Mouse (Mus musculus) intestine, embryonic 16.5 days (tissue): ENCODE measurements at regions not wholly inside any gene's neighbourhood (a gene's known extent, or its start where the extent isn't known, plus 50 kb on each side); places are given as distances from the start of the nearest gene placed in this dataset.

ENCODE experiments used
- ATAC-seq: fragments of 200-750 bp; cut with Nextera tagmentation; 2 replicates; pipeline ENCODE4 v1.8.0; 2017; ENCODE audit warnings: moderate TSS enrichment, moderate library complexity
- H3K27ac ChIP-seq: fragments of 300-500 bp; sonication (generic); 2 replicates; pipeline ENCODE4 v1.5.1; 2014; ENCODE audit warnings: mild to moderate bottlenecking, low read length
- H3K27me3 ChIP-seq: fragments of 300-500 bp; sonication (generic); replicated peaks from 2 replicates; pipeline ENCODE4 v1.6.1; 2014; ENCODE audit warnings: low read length, control low read depth, mixed read lengths; ENCODE audit not compliant: control insufficient read depth, insufficient read depth
- H3K36me3 ChIP-seq: fragments of 300-500 bp; sonication (generic); 2 replicates; pipeline ENCODE4 v1.6.1; 2014; ENCODE audit warnings: low read length, control low read depth; ENCODE audit not compliant: control insufficient read depth, insufficient read depth
- H3K4me1 ChIP-seq: fragments of 300-500 bp; sonication (generic); 2 replicates; pipeline ENCODE4 v1.6.1; 2014; ENCODE audit warnings: low read length, control low read depth, mixed read lengths; ENCODE audit not compliant: control insufficient read depth, insufficient read depth
- H3K4me2 ChIP-seq: fragments of 300-500 bp; sonication (generic); 2 replicates; pipeline ENCODE4 v1.6.1; 2014; ENCODE audit warnings: low read depth, low read length, control low read depth
- H3K4me3 ChIP-seq: fragments of 300-500 bp; sonication (generic); 2 replicates; pipeline ENCODE4 v1.5.1; 2014; ENCODE audit warnings: mild to moderate bottlenecking, low read length
- H3K9ac ChIP-seq: fragments of 300-500 bp; sonication (generic); 2 replicates; pipeline ENCODE4 v1.6.1; 2014; ENCODE audit warnings: low read depth, low read length
- H3K9me3 ChIP-seq: fragments of 300-500 bp; sonication (generic); 2 replicates; pipeline ENCODE4 v1.6.1; 2016; ENCODE audit warnings: low read length, control low read depth; ENCODE audit not compliant: control insufficient read depth
- WGBS: fragments of 180-500 bp; shearing (Covaris S2); extraction: QIAGEN DNeasy Blood & Tissue Kit; methylation state at CpG from one replicate; pipeline ENCODE4 v1.1.7; 2014; 5-methylcytosine and 5-hydroxymethylcytosine counted together

DNA sequence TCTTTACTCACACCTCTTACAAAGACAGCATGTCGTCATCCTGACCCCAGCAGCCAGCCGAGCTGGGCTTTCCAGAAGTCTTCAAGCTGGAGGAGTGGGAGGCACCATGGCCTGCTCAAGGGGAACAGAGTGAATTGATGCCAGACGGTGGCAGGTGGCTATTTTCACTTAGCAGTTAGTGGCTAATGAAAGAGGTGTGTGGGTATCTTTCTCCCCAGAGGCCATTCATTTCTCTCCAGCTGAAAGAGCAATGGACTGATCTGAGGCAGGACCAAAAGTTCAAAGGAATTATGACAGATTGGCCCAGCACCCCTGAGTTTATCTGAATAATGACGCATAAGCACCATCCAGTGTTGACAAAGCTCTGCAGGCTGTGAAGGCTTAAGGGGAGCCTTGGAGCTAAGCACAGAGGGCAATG lies 841.0 kb upstream of the Car8 start:
- Histone ChIP-seq H3K4me1 (0 out of 2 replicates have a peak, but pooled peaks cover 5% of the 10 kb centered on the region), H3K27ac (no peak overlapping the region), H3K36me3 (no peaks in the 10 kb centered on the region), H3K9me3 (no peaks in the 10 kb centered on the region), H3K9ac (no peak overlapping the region), H3K4me2 (no peak overlapping the region), H3K4me3 (no peak overlapping the region), H3K27me3 (no peaks in the 10 kb centered on the region)
- no peak for ATAC-seq
- WGBS, result 48% methylated on average over 4 of the region's 4 CpGs

DNA sequence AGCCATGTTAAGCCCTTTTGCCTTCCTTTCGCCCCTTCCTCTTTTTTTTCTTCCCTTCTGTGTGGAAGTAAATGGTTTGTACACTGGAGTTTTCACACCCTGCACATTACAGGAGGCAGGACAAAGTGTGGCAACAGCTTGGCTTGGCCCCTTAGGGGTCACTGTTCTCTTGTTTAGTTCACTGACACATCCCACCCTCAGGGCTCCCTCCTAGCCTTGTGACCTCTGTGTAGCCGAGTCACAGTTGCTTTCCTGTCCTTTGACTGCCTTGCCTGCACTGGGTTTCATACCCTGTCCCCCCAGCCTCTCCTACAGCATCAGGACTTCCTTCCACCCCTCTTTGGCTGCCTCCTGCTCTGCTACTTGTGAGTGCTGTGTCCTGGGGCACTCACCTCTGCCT lies 835.6 kb upstream of the Car8 start:
- no peaks in the 10 kb centered on the region for H3K27me3 ChIP-seq
- no peaks in the 10 kb centered on the region for H3K4me1 ChIP-seq
- no peaks in the 10 kb centered on the region for H3K36me3 ChIP-seq
- H3K4me2 ChIP-seq, result no peak overlapping the region
- no peak overlapping the region for H3K9ac ChIP-seq
- H3K4me3 ChIP-seq, result no peak overlapping the region
- no peak for ATAC-seq
- no peak overlapping the region for H3K27ac ChIP-seq
- WGBS, result 48% methylated on average over 2 of the region's 2 CpGs
- H3K9me3 ChIP-seq, result no peaks in the 10 kb centered on the region

DNA sequence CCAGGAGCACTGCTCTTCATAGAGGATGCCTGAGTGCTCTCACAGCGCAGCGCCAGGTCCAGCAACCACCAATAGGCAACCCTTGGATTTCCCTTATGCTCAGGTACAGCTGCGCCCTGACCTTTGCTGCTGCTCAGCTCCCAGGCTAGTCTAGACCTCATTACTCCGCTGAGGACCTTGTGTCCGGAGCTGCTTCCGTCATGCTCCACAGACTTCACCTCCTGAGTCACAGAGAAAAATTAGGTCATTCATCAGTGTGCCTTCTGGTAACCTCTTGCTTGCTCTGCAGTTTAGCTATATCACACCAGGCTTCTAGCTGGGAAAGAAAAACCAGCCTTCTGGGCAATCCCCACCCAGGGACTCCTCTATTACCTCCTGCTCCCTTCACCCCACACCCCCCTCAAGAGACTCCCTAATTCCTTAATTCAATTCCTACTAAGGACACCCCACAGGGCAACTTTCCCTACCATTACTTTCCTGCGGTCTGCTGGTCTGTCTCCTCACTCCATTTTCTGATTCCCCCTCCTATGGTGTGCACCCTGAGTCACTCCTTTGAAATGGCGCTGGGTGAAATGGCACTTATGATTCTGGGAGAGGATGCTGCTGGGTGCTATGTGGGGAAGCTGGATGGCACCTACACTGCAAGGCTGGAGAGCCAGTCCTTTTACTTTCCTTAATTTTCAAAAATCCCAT lies 835.0 kb upstream of the Car8 start:
- Histone ChIP-seq H3K9ac (no peak overlapping the region), H3K4me1 (no peaks in the 10 kb centered on the region), H3K4me3 (no peak overlapping the region), H3K27ac (no peak overlapping the region), H3K9me3 (no peaks in the 10 kb centered on the region), H3K4me2 (no peak overlapping the region), H3K36me3 (no peaks in the 10 kb centered on the region), H3K27me3 (no peaks in the 10 kb centered on the region)
- WGBS, result 73% methylated on average over 8 of the region's 8 CpGs
- no peak for ATAC-seq

DNA sequence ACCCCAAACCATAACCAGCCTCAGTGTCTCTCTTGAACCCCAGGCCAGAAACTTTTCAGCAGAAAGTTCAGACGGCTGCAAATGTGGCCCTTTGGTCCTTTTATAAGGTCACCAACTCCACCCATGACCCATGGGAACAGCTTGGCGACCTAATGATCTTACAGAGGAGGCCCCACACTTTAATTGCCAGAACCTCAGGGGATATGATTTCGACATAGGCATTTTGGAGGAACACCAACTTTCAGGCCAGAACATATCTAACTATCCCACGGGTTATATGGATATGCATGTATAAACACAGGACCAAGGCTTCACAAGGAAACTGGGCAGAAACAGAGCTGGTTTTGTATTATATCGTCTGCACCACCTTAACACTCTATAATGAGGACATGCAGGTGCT lies 833.5 kb upstream of the Car8 start:
- Histone ChIP-seq H3K4me3 (no peak overlapping the region), H3K27ac (no peak overlapping the region), H3K4me2 (no peak overlapping the region), H3K27me3 (no peaks in the 10 kb centered on the region), H3K36me3 (no peaks in the 10 kb centered on the region), H3K9ac (no peak overlapping the region), H3K9me3 (no peaks in the 10 kb centered on the region), H3K4me1 (no peaks in the 10 kb centered on the region)
- no peak for ATAC-seq
- 62% methylated on average over 5 of the region's 5 CpGs for WGBS

DNA sequence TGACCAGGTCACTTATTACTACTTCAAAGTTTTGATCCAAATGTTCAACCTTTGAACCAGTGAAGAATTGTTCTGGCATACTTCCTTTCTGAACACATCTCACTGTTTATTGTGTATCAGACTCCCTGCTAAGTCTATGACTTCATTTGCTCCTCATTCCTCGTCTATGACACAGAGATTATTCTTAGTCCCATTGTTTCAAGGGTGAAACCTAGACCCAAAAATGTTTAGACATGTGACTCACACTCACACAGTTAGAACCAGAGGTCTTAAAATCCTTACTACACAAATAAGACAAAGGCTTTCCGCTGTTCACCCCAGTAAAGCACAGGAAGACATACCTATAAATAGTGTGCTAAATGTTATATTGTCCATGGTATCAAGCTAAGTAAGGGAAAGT lies 829.0 kb upstream of the Car8 start:
- H3K4me1 ChIP-seq, result no peaks in the 10 kb centered on the region
- no peaks in the 10 kb centered on the region for H3K27me3 ChIP-seq
- whole genome bisulfite sequencing, result 62% methylated on average over 2 of the region's 2 CpGs
- no peaks in the 10 kb centered on the region for H3K36me3 ChIP-seq
- no peak for ATAC-seq
- no peaks in the 10 kb centered on the region for H3K9me3 ChIP-seq
- no peak overlapping the region for H3K4me2 ChIP-seq
- H3K27ac ChIP-seq, result no peak overlapping the region
- H3K9ac ChIP-seq, result no peak overlapping the region
- no peak overlapping the region for H3K4me3 ChIP-seq

DNA sequence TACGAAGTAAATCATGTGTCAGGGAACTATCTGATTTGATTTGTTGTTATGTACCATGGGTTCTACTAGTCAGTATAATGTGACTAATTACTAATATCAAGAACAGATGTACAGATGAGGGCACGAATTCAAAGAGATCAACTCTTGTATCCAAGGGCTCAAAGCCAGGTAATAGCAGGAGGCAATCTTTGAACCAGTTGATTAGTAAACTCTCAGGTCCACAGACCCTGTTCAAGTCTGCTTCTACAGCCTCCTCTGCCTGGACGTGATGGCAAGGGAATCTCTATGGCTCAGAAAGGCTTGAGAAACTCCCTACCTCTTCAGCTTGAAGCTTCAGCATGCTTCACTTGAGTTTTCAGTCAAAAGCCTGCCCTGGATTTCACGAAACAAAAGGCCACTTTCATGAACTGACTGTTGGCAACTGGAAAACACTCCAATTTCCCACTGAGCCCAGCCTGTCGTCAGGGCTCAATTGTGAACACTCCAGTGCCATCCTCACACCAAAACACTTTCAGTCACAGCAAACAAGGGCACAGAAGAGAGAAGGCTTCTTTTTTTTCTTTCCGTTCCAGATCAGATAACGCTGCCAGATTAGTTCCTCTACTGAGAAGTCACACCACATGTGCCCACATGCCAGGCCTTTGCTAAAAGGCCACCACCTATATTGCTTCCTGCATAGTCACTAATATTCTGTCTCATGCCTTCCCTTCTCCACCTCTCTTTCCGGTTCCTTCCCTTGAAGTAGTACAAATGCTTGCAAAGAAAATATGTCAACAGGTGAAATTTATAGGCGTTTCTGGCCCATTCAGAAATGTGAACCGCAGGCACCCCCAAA lies 827.4 kb upstream of the Car8 start:
- no peak overlapping the region for H3K4me3 ChIP-seq
- H3K27me3 ChIP-seq, result no peaks in the 10 kb centered on the region
- no peak overlapping the region for H3K27ac ChIP-seq
- no peaks in the 10 kb centered on the region for H3K9me3 ChIP-seq
- no peak overlapping the region for H3K4me2 ChIP-seq
- H3K9ac ChIP-seq, result no peak overlapping the region
- WGBS, result 71% methylated on average over 10 of the region's 10 CpGs
- no peaks in the 10 kb centered on the region for H3K4me1 ChIP-seq
- no peak for ATAC-seq
- no peaks in the 10 kb centered on the region for H3K36me3 ChIP-seq

DNA sequence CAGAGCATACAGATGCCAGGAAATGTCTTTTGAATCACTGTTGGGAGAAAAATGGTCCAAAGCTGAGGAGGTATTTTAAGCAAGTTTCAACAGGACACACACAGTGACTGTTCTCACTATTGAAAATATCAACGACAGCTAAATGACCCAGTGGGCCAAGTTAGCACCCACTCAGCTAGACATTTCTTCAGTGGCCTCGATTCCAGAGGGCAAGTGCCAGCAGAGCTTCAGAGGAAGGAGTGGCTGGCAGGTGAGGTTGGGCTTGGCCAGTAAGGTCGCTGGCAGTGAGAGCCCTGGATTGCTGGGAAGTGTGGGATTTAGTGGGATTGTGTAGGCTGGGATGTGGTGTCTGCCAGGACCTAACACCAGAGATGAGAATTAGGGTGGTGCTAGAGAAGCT lies 823.1 kb upstream of the Car8 start:
- H3K9me3 ChIP-seq, result no peaks in the 10 kb centered on the region
- H3K4me1 ChIP-seq, result no peaks in the 10 kb centered on the region
- ATAC-seq, result no peak
- no peak overlapping the region for H3K4me3 ChIP-seq
- H3K36me3 ChIP-seq, result no peaks in the 10 kb centered on the region
- H3K27me3 ChIP-seq, result no peaks in the 10 kb centered on the region
- no peak overlapping the region for H3K9ac ChIP-seq
- 57% methylated on average over 3 of the region's 3 CpGs for WGBS
- H3K4me2 ChIP-seq, result no peak overlapping the region
- no peak overlapping the region for H3K27ac ChIP-seq

DNA sequence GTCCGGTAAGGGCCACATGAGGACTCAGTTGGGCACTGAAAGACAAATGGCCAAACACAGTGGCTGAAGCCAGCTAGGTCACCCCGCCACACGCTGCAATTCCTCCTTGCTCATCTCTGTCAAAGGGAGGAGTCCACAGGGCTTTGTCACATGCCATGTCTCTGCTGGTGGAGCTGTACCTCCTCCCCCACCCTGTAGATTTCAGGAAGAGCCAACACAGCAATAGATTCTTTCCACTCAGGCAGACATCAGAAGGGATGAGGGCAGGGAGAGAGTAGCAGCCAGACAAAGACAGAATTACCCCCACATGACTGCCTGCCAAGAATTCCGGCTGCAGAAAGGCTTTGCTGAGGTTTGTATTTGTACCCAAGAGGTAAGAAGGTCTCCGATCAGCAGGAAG lies 821.4 kb upstream of the Car8 start:
- 63% methylated on average over 5 of the region's 5 CpGs for WGBS
- H3K27me3 ChIP-seq, result no peaks in the 10 kb centered on the region
- H3K36me3 ChIP-seq, result no peaks in the 10 kb centered on the region
- H3K27ac ChIP-seq, result no peak overlapping the region
- no peaks in the 10 kb centered on the region for H3K4me1 ChIP-seq
- H3K9ac ChIP-seq, result no peak overlapping the region
- no peaks in the 10 kb centered on the region for H3K9me3 ChIP-seq
- H3K4me2 ChIP-seq, result no peak overlapping the region
- H3K4me3 ChIP-seq, result no peak overlapping the region
- ATAC-seq, result no peak

DNA sequence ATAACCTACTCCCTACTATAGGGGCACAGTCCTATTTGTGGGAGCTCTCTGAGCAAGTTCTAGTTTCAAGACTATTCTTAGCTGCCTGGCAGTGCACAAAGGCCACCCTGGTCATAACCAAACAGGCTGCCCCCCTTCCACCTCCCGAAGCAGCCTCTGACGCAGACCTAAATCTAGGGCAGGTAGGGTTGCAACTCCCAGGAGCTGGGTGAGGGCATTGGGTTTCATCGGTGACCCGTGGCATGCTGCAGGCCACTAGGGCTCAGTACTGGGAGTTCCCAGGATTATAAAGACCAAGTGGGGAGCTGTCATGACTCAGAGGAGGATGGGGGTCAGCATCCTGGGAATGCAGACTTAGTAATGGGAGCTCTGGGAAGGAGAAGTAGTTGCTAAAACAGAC lies 818.8 kb upstream of the Car8 start:
- Histone ChIP-seq H3K4me1 (no peaks in the 10 kb centered on the region), H3K27ac (no peak overlapping the region), H3K4me2 (no peak overlapping the region), H3K4me3 (no peak overlapping the region), H3K36me3 (no peaks in the 10 kb centered on the region), H3K9ac (no peak overlapping the region), H3K27me3 (no peaks in the 10 kb centered on the region), H3K9me3 (no peaks in the 10 kb centered on the region)
- no peak for ATAC-seq
- WGBS, result 68% methylated on average over 4 of the region's 4 CpGs
